Mouse (Mus musculus): ENCODE measurements around the gene 1600014C23Rik. TPM values are rescaled to one million over a fixed set of nuclear protein-coding genes. Genes with fewer than 3 reads are reported as not detected.

1600014C23Rik gene
- total RNA-seq, 2 experiments from 2014 or later = 0.50 TPM; not detected in 1

DNA sequence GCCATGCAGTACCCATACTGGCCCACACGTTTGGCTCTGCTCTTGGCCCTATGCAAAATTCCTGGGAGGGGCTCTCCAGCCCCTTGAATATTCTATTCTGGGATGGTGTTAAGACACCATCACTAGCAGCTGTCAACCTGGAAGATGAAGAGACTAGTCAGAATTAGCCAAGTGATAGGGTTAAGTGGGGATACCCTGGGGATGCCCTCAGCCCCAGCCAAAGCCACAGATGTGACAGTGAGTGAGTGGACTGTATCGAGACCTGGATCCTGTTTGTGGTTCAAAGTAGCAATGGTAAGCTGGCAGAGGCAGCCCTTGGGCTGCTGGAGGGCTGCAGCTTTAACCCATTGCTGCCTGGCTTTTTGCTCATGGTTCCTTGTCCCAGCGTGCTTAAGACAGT, 23.8 kb downstream of the 1600014C23Rik start:
- TF ChIP-seq CTCF (IDR thresholded peaks at IDR 0.05) = no peak
- intact Hi-C loops (cut with DNase I) = no loop called here
- Histone ChIP-seq H3K4me3 (no peak overlapping the region), H3K27ac (no peak overlapping the region)
- DNase-seq = no peak

DNA sequence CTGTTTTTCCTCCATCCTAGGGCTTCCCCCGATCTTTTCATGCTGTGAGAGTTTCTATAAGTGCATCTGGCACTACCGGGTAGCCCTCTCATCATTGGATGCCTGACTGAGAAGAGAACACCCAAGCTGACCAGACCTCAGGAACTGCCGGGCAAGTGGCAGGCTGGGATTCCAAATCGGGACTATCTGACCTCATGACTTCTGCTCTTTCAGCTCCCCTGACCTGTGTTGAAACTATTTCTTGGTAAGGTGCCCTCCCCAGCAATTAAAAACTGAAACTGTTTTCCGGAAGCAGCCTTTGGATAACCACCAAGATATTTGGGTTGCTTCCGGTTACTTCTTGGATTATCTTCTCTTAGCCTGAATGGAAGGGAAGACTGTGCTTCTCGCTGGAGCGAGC, 25.5 kb downstream of the 1600014C23Rik start:
- Histone ChIP-seq H3K27ac (peak overlapping the region; percentile 78), H3K4me3 (peak overlapping the region; percentile 21)
- DNase-seq = peak; percentile 57
- intact Hi-C loops (cut with DNase I) = no loop called here
- no peak for TF ChIP-seq CTCF (IDR thresholded peaks at IDR 0.05)

DNA sequence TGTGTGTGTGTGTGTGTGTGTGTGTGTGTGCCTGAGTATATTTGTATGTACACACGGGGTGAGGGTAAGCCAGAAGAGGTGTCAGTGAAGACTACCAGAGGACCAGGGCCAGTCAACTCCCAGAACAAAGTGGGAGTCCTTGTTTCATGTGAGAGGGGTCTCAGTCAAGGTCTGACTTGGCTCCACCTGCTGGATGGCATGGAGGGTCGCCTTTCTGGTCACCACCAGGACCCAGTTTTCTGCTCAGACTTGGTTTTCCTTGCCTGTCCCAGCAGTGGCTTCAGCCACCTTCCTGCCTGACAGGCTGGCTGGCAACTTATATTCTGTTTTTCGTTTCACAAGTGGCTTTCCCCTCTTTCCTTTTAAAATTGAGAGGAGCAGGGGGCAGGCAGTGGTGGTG, 26.3 kb downstream of the 1600014C23Rik start:
- Histone ChIP-seq H3K27ac (peak overlapping the region; percentile 78), H3K4me3 (no peak overlapping the region)
- intact Hi-C loops (cut with DNase I) = no loop called here
- no peak for DNase-seq
- TF ChIP-seq CTCF (IDR thresholded peaks at IDR 0.05) = no peak

DNA sequence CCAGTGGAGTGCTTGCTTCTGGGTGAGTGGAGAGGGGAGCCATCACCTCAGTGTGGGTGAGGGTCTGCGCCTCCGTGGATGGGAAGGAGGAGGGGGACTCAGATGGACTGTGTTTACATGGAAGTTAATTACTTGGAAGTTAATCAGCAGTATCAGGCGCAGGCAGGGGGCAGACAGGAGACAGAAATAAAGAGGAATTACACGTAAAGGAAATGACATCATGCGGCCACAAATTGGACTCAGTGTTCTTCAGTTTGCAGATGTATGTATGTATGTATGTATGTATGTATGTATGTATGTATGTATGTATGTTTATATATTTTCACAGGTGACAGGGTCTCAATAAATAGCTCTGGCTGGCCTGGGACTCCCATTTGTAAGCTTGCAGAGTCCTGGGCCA, 26.8 kb downstream of the 1600014C23Rik start:
- no peak overlapping the region for H3K4me3 ChIP-seq
- peak overlapping the region; percentile 76; the same call in 1 of the 2 replicates for H3K27ac ChIP-seq
- no peak for DNase-seq
- intact Hi-C loops (cut with DNase I) = no loop called here
- no peak for TF ChIP-seq CTCF (IDR thresholded peaks at IDR 0.05)

DNA sequence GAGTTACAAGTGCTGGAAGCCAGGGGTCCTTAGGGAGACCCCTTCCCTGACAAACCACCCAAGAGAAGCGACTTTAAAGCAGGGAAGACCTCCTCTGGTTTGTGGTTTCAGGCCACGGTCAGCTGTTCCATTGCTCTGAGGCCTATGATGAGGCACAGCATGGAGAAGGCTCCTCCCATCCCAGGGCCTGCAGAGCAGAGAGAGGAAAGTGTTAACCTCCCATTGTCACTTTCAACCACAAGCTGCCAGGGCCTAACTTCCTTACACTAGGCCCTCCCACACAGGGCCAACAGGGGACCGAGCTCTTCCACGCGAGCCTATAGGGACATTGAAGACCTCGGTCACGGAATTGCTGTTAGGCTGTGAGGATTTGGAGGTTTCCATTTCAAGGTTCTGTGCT, 30.5 kb downstream of the 1600014C23Rik start:
- H3K27ac ChIP-seq = peak overlapping the region; percentile 97
- DNase-seq = no peak
- no peak overlapping the region for H3K4me3 ChIP-seq
- intact Hi-C loops (cut with DNase I) = no loop called here
- no peak for TF ChIP-seq CTCF (IDR thresholded peaks at IDR 0.05)

DNA sequence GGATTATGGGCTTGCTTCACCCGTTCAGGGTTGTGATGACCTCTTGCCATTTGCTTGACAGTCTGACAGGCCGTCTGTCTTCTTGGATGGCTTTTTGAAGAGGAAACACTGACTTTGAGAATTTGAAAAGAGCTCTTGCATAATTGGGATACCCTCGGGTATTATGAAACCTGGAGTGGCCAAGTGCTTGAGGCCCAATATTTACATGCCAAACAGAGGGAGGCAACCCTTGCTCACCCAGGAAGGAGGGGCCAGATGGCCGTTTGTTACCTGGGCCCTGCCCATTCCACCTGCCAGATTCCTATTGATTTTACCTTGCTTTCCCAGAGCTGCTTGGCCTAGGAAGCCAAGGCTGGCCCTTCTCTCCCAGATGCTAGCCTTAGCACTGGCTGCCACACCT, 31.4 kb downstream of the 1600014C23Rik start:
- intact Hi-C loops (cut with DNase I) = no loop called here
- no peak for TF ChIP-seq CTCF (IDR thresholded peaks at IDR 0.05)

DNA sequence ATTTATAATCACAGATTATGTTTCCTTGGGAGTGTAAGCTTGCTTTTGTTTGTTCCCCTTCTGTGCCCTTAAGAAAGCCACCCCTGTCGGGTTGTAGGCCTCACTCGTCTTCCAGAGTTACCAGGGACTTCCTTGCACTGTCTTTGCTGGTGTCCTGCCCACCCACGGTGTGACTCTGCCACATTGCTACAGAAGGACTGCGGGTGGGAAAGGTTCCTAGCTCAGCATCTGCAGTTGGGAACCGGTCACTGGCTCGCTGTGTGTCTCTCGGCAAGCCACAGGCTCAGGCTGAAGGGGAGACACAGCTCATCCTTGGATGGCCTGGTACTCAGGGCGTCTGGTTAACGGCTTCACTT, 32.4 kb downstream of the 1600014C23Rik start:
- Histone ChIP-seq H3K27ac (peak overlapping the region; percentile 97), H3K4me3 (peak overlapping the region; percentile 56)
- DNase-seq = peak; percentile 78
- no peak for TF ChIP-seq CTCF (IDR thresholded peaks at IDR 0.05)
- intact Hi-C loops (cut with DNase I) = no loop called here

More for the DNA sequence above, 31.4 kb downstream of the 1600014C23Rik start:
- no peak overlapping the region for H3K4me3 ChIP-seq
- no peak for DNase-seq
- H3K27ac ChIP-seq = peak overlapping the region; percentile 97

DNA sequence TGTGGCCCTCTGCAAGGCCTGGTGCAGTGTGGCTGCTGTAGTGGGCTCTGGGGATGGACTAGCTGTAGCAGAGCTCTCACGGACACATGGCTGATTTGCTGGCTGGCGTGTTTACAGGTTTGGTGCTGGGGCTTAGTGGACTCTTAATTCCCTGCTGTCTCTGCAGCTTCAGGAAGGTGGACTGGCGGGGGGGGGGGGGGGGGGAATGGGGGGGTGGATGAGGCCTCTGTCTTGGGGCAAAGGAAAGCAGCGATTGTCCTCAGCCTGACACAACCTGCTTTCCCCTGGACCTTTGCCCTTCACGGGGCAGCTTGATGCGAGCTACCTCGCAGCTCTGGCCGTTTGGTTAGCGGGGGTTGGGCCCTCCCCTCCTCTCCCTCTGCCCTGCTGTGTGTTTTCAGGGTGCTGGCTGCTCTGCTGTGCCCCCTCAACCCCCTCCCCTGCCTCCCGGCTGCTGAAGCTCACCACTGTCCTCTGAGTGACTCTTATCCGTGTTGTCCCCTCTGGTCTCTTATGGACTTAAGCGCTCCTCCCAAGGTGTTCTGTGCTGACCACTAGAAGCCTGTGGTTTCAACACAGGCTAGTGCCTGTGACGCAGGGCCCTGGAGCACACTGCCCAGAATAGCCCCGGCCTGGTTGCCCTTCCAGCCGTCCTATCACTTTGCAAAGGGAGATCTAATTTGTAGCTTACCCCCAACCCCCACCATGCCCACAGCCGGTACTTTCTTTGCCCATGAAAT, 33.0 kb downstream of the 1600014C23Rik start:
- intact Hi-C loops (cut with DNase I) = no loop called here

DNA sequence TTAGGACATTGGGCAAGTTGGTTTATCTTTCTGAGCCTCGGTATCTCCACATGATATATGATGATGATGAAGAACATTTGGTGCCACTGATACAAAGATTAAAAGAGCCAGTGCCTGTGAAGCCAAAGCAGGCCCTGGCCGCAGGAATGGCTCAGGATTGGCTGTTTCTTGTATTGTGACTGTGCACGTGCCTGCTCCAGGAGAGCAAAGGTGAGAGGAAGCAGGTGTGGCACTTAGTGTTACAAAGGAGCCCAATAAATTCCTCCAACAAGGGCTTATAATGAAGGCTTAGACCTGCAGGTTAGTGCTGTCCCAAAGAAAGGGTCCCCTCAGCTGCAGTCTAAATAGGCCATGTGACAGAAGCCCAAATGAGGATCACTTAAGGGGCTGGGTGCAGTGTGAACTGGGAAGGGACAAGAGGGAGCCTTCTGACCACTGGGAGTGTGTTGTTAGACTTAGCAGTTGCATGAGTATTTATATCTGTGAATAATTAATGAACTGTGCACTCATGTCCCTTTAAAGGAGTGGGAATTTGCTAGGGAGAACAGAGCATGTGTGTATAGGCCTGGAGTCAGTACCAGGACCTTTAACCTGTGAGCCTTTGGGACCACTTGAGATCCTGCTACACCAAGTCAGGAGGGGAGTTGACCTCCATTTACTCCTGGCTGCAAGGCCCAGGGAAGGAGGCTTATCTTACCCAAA, 34.5 kb downstream of the 1600014C23Rik start:
- intact Hi-C loops (cut with DNase I) = no loop called here
- TF ChIP-seq CTCF (IDR thresholded peaks at IDR 0.05) = no peak
- no peak for DNase-seq
- Histone ChIP-seq H3K4me3 (peak overlapping the region; percentile 73), H3K27ac (peak overlapping the region; percentile 97)

More for the DNA sequence above, 33.0 kb downstream of the 1600014C23Rik start:
- Histone ChIP-seq H3K4me3 (peak overlapping the region; percentile 73), H3K27ac (peak overlapping the region; percentile 97)
- no peak for TF ChIP-seq CTCF (IDR thresholded peaks at IDR 0.05)
- peak; percentile 89 for DNase-seq

DNA sequence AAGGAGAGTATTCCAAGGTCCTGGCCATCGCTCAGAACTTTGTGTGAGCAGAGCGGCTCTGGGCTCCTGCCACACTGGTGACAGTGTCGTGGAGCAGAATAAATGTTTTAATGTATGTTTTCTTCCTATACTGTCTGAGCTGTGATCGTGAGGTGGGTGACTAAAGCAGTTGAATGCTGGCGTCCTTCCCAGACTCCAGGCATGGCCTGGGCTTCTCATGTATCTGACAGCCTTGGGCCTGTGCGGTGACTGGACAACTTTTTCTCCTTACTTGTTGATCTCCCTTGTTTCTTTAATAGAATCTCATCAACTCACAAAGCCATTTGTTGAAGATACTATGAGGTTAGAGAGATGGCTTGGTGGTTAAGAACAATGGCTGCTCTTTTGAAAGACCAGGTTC, 35.3 kb downstream of the 1600014C23Rik start:
- no peak for DNase-seq
- no peak for TF ChIP-seq CTCF (IDR thresholded peaks at IDR 0.05)
- no peak overlapping the region for H3K4me3 ChIP-seq
- H3K27ac ChIP-seq = peak overlapping the region; percentile 97
- intact Hi-C loops (cut with DNase I) = no loop called here

DNA sequence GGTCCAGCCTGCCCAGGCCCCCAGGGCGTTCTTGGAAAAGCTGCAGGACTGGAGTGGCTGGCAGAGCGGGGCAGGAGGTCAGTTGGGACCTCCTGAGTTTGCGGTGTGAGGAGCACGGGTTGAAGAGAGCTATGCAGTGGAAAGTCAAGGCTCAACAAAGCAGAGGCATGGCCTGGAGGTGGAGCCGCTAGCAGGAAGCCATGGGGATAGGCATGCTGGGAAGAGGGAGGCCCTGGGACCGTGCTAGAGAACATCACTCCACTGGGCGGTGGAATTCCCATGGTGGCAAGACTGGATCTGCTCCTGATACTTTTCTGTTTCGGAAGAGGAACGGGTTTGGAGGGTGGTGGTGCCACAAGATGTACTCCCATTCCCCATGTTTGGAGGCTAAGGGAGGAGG, 36.7 kb downstream of the 1600014C23Rik start:
- Histone ChIP-seq H3K4me3 (no peak overlapping the region), H3K27ac (peak overlapping the region; percentile 35)
- intact Hi-C loops (cut with DNase I) = no loop called here
- no peak for DNase-seq
- no peak for TF ChIP-seq CTCF (IDR thresholded peaks at IDR 0.05)

DNA sequence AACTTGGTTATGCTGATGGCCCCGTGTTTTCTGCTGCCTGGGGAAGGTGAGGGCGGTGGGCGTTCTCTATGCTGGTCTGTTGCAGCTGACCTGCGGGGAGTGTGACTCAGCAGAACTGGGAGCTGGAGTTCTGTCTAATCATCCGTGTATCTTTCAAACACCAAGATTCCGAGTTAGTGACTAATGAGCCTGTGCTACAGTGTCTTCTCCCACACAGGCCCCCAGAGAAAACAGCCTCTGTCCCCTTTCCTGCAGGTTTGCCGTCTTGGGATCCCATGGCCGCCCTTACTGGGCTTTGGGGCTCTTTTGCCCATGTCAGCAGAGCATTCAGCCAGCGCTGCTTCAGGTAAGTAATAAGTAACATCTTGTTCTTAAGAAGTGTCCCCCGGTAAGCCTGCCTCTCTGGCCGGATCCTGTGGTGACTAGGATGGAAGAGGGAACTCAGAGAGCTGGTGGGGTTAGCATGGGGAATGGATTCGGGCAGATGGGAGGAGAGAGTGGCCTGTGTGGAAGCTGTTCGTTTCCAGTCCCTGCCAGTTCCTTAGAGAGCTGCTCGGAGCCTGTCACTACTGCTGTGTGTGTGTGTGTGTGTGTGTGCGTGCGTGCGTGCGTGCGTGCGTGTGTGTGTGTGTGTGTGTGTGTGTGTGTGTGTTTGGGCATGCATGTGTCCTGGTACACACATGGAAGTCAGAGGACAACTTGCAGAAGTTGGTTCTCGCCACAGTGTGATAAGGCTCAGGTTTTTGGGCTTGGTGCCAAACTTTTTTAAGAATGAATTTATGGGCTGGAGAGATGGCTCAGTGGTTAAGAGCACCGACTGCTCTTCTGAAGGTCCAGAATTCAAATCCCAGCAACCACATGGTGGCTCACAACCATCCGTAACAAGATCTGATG, 38.2 kb downstream of the 1600014C23Rik start:
- TF ChIP-seq CTCF (IDR thresholded peaks at IDR 0.05) = no peak
- Histone ChIP-seq H3K4me3 (peak overlapping the region; percentile 39), H3K27ac (peak overlapping the region; percentile 90)
- intact Hi-C loops (cut with DNase I) = no loop called here
- DNase-seq = no peak
